Mouse (Mus musculus): Measurements from ENCODE around the gene Cacna2d1. TPM values are rescaled to one million over a fixed set of nuclear protein-coding genes. Genes with fewer than 3 reads are reported as not detected.

Cacna2d1 gene
- polyA plus RNA-seq, 1 experiment = 0.09 TPM

- H3K27ac ChIP-seq (ENCODE audit: insufficient read depth, low read depth, low read length) = no peak overlapping the region
- TF ChIP-seq POLR2A (IDR thresholded peaks at IDR 0.05; ENCODE audit: borderline replicate concordance, low read depth, low read length) = no peak
- TF ChIP-seq CTCF (IDR thresholded peaks at IDR 0.05; ENCODE audit: low read depth, low read length) = no peak
- H3K4me1 ChIP-seq (ENCODE audit: control insufficient read depth, insufficient read depth, low read length) = no peaks in the 10 kb centered on the region
- H3K4me3 ChIP-seq (ENCODE audit: insufficient read depth, low read length) = no peak overlapping the region
These were observed 186.8 kb downstream of the Cacna2d1 start for GRCm38 (mm10) chr5:16121334-16121733.

GRCm38 (mm10) chr5:16122110-16122509, 187.6 kb downstream of the Cacna2d1 start:
- H3K4me3 ChIP-seq (ENCODE audit: insufficient read depth, low read length) = no peak overlapping the region

GRCm38 (mm10) chr5:16134286-16135094, 200.0 kb downstream of the Cacna2d1 start:
- H3K4me1 ChIP-seq (ENCODE audit: control insufficient read depth, insufficient read depth, low read length) = no peaks in the 10 kb centered on the region
- TF ChIP-seq POLR2A (IDR thresholded peaks at IDR 0.05; ENCODE audit: borderline replicate concordance, low read depth, low read length) = no peak
- TF ChIP-seq CTCF (IDR thresholded peaks at IDR 0.05; ENCODE audit: low read depth, low read length) = no peak
- H3K27ac ChIP-seq (ENCODE audit: insufficient read depth, low read depth, low read length) = no peak overlapping the region
- no peak overlapping the region for H3K4me3 ChIP-seq (ENCODE audit: insufficient read depth, low read length)

More at GRCm38 (mm10) chr5:16122110-16122509, 187.6 kb downstream of the Cacna2d1 start:
- TF ChIP-seq CTCF (IDR thresholded peaks at IDR 0.05; ENCODE audit: low read depth, low read length) (no peak), POLR2A (IDR thresholded peaks at IDR 0.05; ENCODE audit: borderline replicate concordance, low read depth, low read length) (no peak)
- no peak overlapping the region for H3K27ac ChIP-seq (ENCODE audit: insufficient read depth, low read depth, low read length)
- H3K4me1 ChIP-seq (ENCODE audit: control insufficient read depth, insufficient read depth, low read length) = no peaks in the 10 kb centered on the region

GRCm38 (mm10) chr5:16135986-16136385, 201.5 kb downstream of the Cacna2d1 start:
- TF ChIP-seq POLR2A (IDR thresholded peaks at IDR 0.05; ENCODE audit: borderline replicate concordance, low read depth, low read length) (no peak), CTCF (IDR thresholded peaks at IDR 0.05; ENCODE audit: low read depth, low read length) (no peak)
- no peak overlapping the region for H3K4me3 ChIP-seq (ENCODE audit: insufficient read depth, low read length)
- no peak overlapping the region for H3K27ac ChIP-seq (ENCODE audit: insufficient read depth, low read depth, low read length)
- H3K4me1 ChIP-seq (ENCODE audit: control insufficient read depth, insufficient read depth, low read length) = no peaks in the 10 kb centered on the region

- Histone ChIP-seq H3K4me1 (ENCODE audit: control insufficient read depth, insufficient read depth, low read length) (no peaks in the 10 kb centered on the region), H3K4me3 (ENCODE audit: insufficient read depth, low read length) (no peak overlapping the region), H3K27ac (ENCODE audit: insufficient read depth, low read depth, low read length) (no peak overlapping the region)
- TF ChIP-seq POLR2A (IDR thresholded peaks at IDR 0.05; ENCODE audit: borderline replicate concordance, low read depth, low read length) (no peak), CTCF (IDR thresholded peaks at IDR 0.05; ENCODE audit: low read depth, low read length) (no peak)
These were observed 202.3 kb downstream of the Cacna2d1 start for GRCm38 (mm10) chr5:16136839-16137238.

GRCm38 (mm10) chr5:16146602-16147001, 212.1 kb downstream of the Cacna2d1 start:
- Histone ChIP-seq H3K4me3 (ENCODE audit: insufficient read depth, low read length) (no peak overlapping the region), H3K27ac (ENCODE audit: insufficient read depth, low read depth, low read length) (no peak overlapping the region), H3K4me1 (ENCODE audit: control insufficient read depth, insufficient read depth, low read length) (no peaks in the 10 kb centered on the region)
- TF ChIP-seq CTCF (IDR thresholded peaks at IDR 0.05; ENCODE audit: low read depth, low read length) (no peak), POLR2A (IDR thresholded peaks at IDR 0.05; ENCODE audit: borderline replicate concordance, low read depth, low read length) (no peak)

GRCm38 (mm10) chr5:16155375-16156284, 221.1 kb downstream of the Cacna2d1 start:
- no peak overlapping the region for H3K4me3 ChIP-seq (ENCODE audit: insufficient read depth, low read length)
- no peaks in the 10 kb centered on the region for H3K4me1 ChIP-seq (ENCODE audit: control insufficient read depth, insufficient read depth, low read length)
- TF ChIP-seq CTCF (IDR thresholded peaks at IDR 0.05; ENCODE audit: low read depth, low read length) (no peak), POLR2A (IDR thresholded peaks at IDR 0.05; ENCODE audit: borderline replicate concordance, low read depth, low read length) (no peak)
- H3K27ac ChIP-seq (ENCODE audit: insufficient read depth, low read depth, low read length) = no peak overlapping the region

- no peak overlapping the region for H3K27ac ChIP-seq (ENCODE audit: insufficient read depth, low read depth, low read length)
- no peak overlapping the region for H3K4me3 ChIP-seq (ENCODE audit: insufficient read depth, low read length)
- no peaks in the 10 kb centered on the region for H3K4me1 ChIP-seq (ENCODE audit: control insufficient read depth, insufficient read depth, low read length)
- TF ChIP-seq POLR2A (IDR thresholded peaks at IDR 0.05; ENCODE audit: borderline replicate concordance, low read depth, low read length) = no peak
- TF ChIP-seq CTCF (IDR thresholded peaks at IDR 0.05; ENCODE audit: low read depth, low read length) = no peak
These were observed 228.8 kb downstream of the Cacna2d1 start for GRCm38 (mm10) chr5:16163270-16163669.

- H3K4me1 ChIP-seq (ENCODE audit: control insufficient read depth, insufficient read depth, low read length) = no peaks in the 10 kb centered on the region
- H3K27ac ChIP-seq (ENCODE audit: insufficient read depth, low read depth, low read length) = no peak overlapping the region
- H3K4me3 ChIP-seq (ENCODE audit: insufficient read depth, low read length) = no peak overlapping the region
- TF ChIP-seq CTCF (IDR thresholded peaks at IDR 0.05; ENCODE audit: low read depth, low read length) (no peak), POLR2A (IDR thresholded peaks at IDR 0.05; ENCODE audit: borderline replicate concordance, low read depth, low read length) (no peak)
These were observed 231.8 kb downstream of the Cacna2d1 start for GRCm38 (mm10) chr5:16166117-16166867.
